Comparison of ENCODE assay signal across 22 mouse cellular contexts in genomic region chr9:74855446-74855845, GRCm38 (mm10). TPM values are rescaled to one million over a fixed set of nuclear protein-coding genes. Genes with fewer than 3 reads are reported as not detected.
"Had no signal": no experiment of that assay in that cellular context is flagged by ENCODE, and none has a peak within 500 bp of the region (broad histone marks: within the 10 kb centered on the region; RNA-seq: fewer than 3 reads in every experiment).

No protein-coding gene starts in this region.

- H3K4me3 ChIP-seq: liver, embryonic 13.5 days; midbrain, embryonic 12.5 days; midbrain, embryonic 15.5 days; myocyte; stomach, embryonic 15.5 days had no signal

- DNase-seq: kidney, adult 18-20 months; kidney, adult 9 months; kidney, postnatal 14 days; kidney, postnatal 4 days; left cerebral cortex, postnatal 4 days; liver, embryonic 13.5 days; lung, adult 2 months; lung, postnatal 14 days; lung, postnatal 4 days; right cerebral cortex, postnatal 25 days; spleen, adult 18-20 months; thymus, postnatal 25 days had no signal

- H3K9me3 ChIP-seq: liver, embryonic 13.5 days; midbrain, embryonic 12.5 days; midbrain, embryonic 15.5 days; stomach, embryonic 15.5 days had no signal

- H3K4me2 ChIP-seq: liver, embryonic 13.5 days; midbrain, embryonic 12.5 days; stomach, embryonic 15.5 days had no signal

- H3K4me1 ChIP-seq: liver, embryonic 13.5 days; stomach, embryonic 15.5 days had no signal

- H3K27ac ChIP-seq: liver, embryonic 13.5 days; midbrain, embryonic 12.5 days; midbrain, embryonic 15.5 days; stomach, embryonic 15.5 days had no signal

- H3K36me3 ChIP-seq: liver, embryonic 13.5 days; midbrain, embryonic 12.5 days; midbrain, embryonic 15.5 days; stomach, embryonic 15.5 days had no signal

- H3K9ac ChIP-seq: liver, embryonic 13.5 days; midbrain, embryonic 12.5 days; midbrain, embryonic 15.5 days; stomach, embryonic 15.5 days had no signal

RNA-seq across cellular contexts. Expression of gene Onecut1, which starts 6.3 kb away (rescaled TPM):
- total RNA-seq: megakaryocyte progenitor cell, adult 5-6 weeks; megakaryocyte-erythroid progenitor cell, adult 5-6 weeks; monocyte, adult 5-6 weeks had no signal
- polyA plus RNA-seq: limb, embryonic 14.5 days; lung, adult 2 months; lung, embryonic 16.5 days; myocyte; thymus, postnatal 0 days had no signal
